Mouse (Mus musculus): ENCODE results near the gene Myf6. TPM values are rescaled to one million over a fixed set of nuclear protein-coding genes. Genes with fewer than 3 reads are reported as not detected.

Gene Myf6
- polyA plus RNA-seq, 1 experiment from 2014 or later: 0.11 TPM

DNA sequence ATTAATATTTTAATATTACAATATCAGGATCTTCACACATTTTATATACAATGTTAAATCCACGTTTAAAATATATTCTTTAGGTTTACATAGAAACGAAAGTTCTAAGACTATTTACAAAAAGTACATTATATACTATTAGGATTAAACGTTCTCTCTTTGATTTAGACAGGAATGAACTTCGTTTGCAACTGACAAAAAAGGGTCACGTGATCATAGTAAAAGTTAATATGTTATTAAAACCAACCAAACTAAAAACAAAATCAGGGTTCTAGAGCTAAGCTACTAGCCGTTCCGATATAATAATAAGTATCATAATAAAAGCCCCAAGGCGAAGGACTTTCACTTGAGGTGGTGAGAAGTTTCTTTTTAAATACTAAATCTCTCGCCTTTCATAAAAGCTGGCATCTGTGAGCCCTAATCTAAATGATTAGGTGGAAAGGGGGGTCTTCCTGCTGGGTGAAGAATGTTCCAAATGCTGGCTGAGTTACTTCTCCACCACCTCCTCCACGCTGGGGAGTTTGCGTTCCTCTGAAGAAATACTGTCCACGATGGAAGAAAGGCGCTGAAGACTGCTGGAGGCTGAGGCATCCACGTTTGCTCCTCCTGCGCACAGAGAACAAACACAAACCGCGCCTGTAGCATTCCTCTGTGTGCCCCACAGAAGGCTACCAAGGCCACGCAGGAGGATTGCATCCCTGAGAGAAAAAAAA, 1.5 kb downstream of the Myf6 start:
- WGBS: 23% methylated on average over 18 of the region's 18 CpGs
- peak; percentile 49; the same call in 1 of the 2 replicates for ATAC-seq (ENCODE audit: borderline replicate concordance, extremely low read depth, low FRiP score, low TSS enrichment)
- Histone ChIP-seq H3K36me3 (no peaks in the 10 kb centered on the region), H3K9ac (no peak overlapping the region), H3K27ac (no peak overlapping the region), H3K4me2 (peak overlapping the region; percentile 62), H3K27me3 (no peaks in the 10 kb centered on the region; the same call in 1 of the 2 replicates), H3K9me3 (no peaks in the 10 kb centered on the region), H3K4me1 (no peaks in the 10 kb centered on the region), H3K4me3 (peak overlapping the region; percentile 32)

DNA sequence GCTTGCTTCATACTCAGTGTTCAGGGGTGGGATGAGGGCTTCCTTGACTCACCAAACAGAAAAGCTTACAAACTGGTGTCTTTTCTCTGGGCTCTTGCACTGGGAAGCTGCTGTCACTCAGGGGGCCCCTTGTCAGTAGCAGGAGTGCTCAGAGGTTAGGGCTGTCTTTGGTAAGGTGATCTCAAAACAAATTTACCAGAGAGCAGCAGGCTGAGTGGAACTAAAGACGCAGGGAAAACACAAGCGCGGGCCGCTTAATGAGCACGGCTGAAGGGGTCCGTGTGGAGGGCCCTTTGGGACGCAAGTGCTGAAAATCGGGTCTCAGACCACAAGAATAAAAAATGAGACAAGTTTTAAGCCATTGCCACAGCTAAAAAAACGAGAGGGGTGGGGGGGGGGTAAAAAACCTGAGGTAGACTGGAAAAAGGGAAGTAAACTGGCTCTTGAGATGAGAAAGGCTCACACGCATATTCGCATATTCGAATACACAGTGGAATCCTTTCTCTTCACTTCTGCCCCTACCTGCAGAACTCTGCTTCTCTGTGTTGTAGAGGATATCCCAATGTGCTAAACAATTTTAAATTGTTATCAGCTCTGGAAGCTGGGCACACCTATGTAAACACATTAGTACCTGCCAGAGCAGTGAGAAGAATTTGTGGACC, 5.8 kb downstream of the Myf6 start:
- 36% methylated on average over 12 of the region's 12 CpGs for WGBS
- no peaks in the 10 kb centered on the region for H3K9me3 ChIP-seq
- H3K4me3 ChIP-seq: no peak overlapping the region
- no peak overlapping the region for H3K27ac ChIP-seq
- no peaks in the 10 kb centered on the region for H3K36me3 ChIP-seq
- ATAC-seq (ENCODE audit: borderline replicate concordance, extremely low read depth, low FRiP score, low TSS enrichment): no peak
- H3K4me1 ChIP-seq: no peaks in the 10 kb centered on the region
- no peak overlapping the region for H3K4me2 ChIP-seq
- H3K9ac ChIP-seq: no peak overlapping the region
- H3K27me3 ChIP-seq: no peaks in the 10 kb centered on the region; the same call in 1 of the 2 replicates

DNA sequence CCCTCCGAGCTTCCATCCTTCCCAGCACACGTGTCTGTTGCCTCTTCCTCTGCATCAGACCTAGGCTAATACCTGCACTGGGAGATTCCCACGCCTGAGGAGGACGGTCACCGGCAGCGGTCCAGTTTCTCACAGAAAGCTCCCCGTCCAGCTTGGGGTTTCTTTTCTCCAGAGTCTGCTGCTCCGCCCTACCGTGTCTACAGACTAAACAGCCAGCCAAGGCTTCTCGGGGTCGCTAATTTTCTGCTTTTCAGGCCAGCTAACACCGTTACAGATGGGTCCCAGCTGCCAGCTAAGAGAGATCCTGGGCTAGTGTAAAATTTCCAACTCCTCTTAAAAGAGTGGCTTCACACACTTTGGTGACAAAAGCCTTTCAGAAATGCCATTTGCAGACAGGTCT, 7.8 kb downstream of the Myf6 start:
- Histone ChIP-seq H3K27ac (no peak overlapping the region), H3K36me3 (no peaks in the 10 kb centered on the region), H3K27me3 (no peaks in the 10 kb centered on the region), H3K4me1 (no peaks in the 10 kb centered on the region), H3K9ac (no peak overlapping the region), H3K4me3 (no peak overlapping the region), H3K9me3 (no peaks in the 10 kb centered on the region), H3K4me2 (no peak overlapping the region)
- no peak; the same call in 1 of the 2 replicates for ATAC-seq (ENCODE audit: borderline replicate concordance, extremely low read depth, low FRiP score, low TSS enrichment)
- 46% methylated on average over 12 of the region's 12 CpGs for WGBS

DNA sequence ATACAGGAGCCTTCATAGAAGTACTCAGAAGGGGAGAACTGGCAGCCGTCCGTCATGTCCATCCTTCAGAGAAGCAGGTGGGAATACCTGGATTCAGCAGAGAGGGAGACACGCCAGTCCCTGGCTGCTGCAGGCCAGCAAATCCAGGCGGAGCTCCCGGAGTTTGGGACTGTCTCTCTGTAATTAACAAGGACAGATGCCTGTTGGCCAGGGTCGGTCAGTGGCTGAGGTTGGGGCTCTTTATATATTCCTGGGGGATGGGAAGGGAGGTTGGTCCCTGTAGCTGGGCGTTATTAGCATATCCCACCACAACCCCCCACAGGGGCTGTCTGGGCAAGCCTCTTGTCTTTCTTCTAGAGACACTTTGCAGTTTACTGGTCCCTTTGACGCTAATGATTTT, 8.7 kb downstream of the Myf6 start, which contains the start of gene Myf5:
Gene Myf5 (minus strand): TSS at position 265 of the 400 bp plus-strand sequence.
- WGBS: 74% methylated on average over 8 of the region's 8 CpGs
- ATAC-seq (ENCODE audit: borderline replicate concordance, extremely low read depth, low FRiP score, low TSS enrichment): no peak
- no peaks in the 10 kb centered on the region for H3K36me3 ChIP-seq
- H3K9me3 ChIP-seq: no peaks in the 10 kb centered on the region
- no peak within 1 kb of the TSS for H3K4me3 ChIP-seq
- no peaks in the 10 kb centered on the region for H3K4me1 ChIP-seq
- no peaks in the 10 kb centered on the region for H3K27me3 ChIP-seq
- H3K9ac ChIP-seq: no peak within 1 kb of the TSS
- no peak within 1 kb of the TSS for H3K27ac ChIP-seq
- H3K4me2 ChIP-seq: no peak within 1 kb of the TSS

- no peak overlapping the region for H3K4me3 ChIP-seq
- 53% methylated on average over 10 of the region's 10 CpGs for WGBS
Observed at GRCm38 (mm10) chr10:107484050-107484449, 10.5 kb downstream of the Myf6 start.

GRCm38 (mm10) chr10:107473497-107473896, 21.0 kb downstream of the Myf6 start:
- no peak overlapping the region for H3K27ac ChIP-seq
- H3K4me3 ChIP-seq: no peak overlapping the region
- no peaks in the 10 kb centered on the region for H3K4me1 ChIP-seq
- no peaks in the 10 kb centered on the region for H3K9me3 ChIP-seq
- H3K9ac ChIP-seq: no peak overlapping the region
- no peaks in the 10 kb centered on the region for H3K36me3 ChIP-seq
- ATAC-seq (ENCODE audit: borderline replicate concordance, extremely low read depth, low FRiP score, low TSS enrichment): no peak
- no peaks in the 10 kb centered on the region for H3K27me3 ChIP-seq
- 46% methylated on average over 2 of the region's 2 CpGs for WGBS
- H3K4me2 ChIP-seq: no peak overlapping the region

More at GRCm38 (mm10) chr10:107484050-107484449, 10.5 kb downstream of the Myf6 start:
- no peaks in the 10 kb centered on the region for H3K36me3 ChIP-seq
- H3K4me2 ChIP-seq: peak overlapping the region; percentile 1; the same call in 1 of the 2 replicates
- H3K27ac ChIP-seq: no peak overlapping the region
- H3K9me3 ChIP-seq: no peaks in the 10 kb centered on the region
- ATAC-seq (ENCODE audit: borderline replicate concordance, extremely low read depth, low FRiP score, low TSS enrichment): no peak
- no peaks in the 10 kb centered on the region for H3K4me1 ChIP-seq
- H3K9ac ChIP-seq: no peak overlapping the region
- no peaks in the 10 kb centered on the region for H3K27me3 ChIP-seq

GRCm38 (mm10) chr10:107471712-107472111, 22.8 kb downstream of the Myf6 start:
- Histone ChIP-seq H3K27ac (no peak overlapping the region), H3K4me3 (no peak overlapping the region), H3K4me1 (no peaks in the 10 kb centered on the region), H3K27me3 (no peaks in the 10 kb centered on the region), H3K9me3 (no peaks in the 10 kb centered on the region), H3K36me3 (no peaks in the 10 kb centered on the region), H3K9ac (no peak overlapping the region), H3K4me2 (no peak overlapping the region)
- no peak for ATAC-seq (ENCODE audit: borderline replicate concordance, extremely low read depth, low FRiP score, low TSS enrichment)
- WGBS: 81% methylated on average over 5 of the region's 5 CpGs

DNA sequence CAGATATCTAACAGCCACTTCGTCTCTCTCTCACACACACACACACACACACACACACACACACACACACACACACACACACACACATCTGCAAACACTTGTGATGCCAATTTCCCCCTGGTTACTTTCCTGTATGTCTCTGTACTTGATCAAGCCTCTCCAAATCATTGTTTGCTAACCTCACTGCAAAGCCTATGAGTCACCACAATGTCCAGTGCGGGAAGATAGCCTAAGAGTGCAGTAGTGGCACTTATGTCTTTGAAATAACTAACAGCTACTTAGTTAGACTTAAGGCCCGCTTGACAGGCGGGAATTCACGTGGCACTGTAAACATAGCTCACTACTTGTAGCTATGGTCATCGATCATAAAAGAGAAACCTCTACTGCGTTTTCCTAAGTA, 26.7 kb downstream of the Myf6 start:
- Histone ChIP-seq H3K27me3 (no peaks in the 10 kb centered on the region), H3K4me1 (no peaks in the 10 kb centered on the region), H3K4me2 (no peak overlapping the region), H3K9me3 (no peaks in the 10 kb centered on the region), H3K9ac (no peak overlapping the region), H3K4me3 (no peak overlapping the region), H3K27ac (no peak overlapping the region), H3K36me3 (no peaks in the 10 kb centered on the region)
- ATAC-seq (ENCODE audit: borderline replicate concordance, extremely low read depth, low FRiP score, low TSS enrichment): peak; percentile 85; the same call in 1 of the 2 replicates
- WGBS: 22% methylated on average over 7 of the region's 7 CpGs

GRCm38 (mm10) chr10:107449496-107450330, 44.8 kb downstream of the Myf6 start:
- Histone ChIP-seq H3K4me1 (no peaks in the 10 kb centered on the region), H3K4me3 (no peak overlapping the region), H3K27ac (no peak overlapping the region), H3K27me3 (no peaks in the 10 kb centered on the region), H3K36me3 (no peaks in the 10 kb centered on the region), H3K9me3 (no peaks in the 10 kb centered on the region), H3K9ac (no peak overlapping the region), H3K4me2 (no peak overlapping the region)
- no peak for ATAC-seq (ENCODE audit: borderline replicate concordance, extremely low read depth, low FRiP score, low TSS enrichment)
- 81% methylated on average over 5 of the region's 5 CpGs for WGBS

Data from lung, embryonic 15.5 days (tissue).